Mouse (Mus musculus): ENCODE data around the gene Arhgap28. TPM values are rescaled to one million over a fixed set of nuclear protein-coding genes. Genes with fewer than 3 reads are reported as not detected.

Gene Arhgap28
- polyA plus RNA-seq, 1 experiment = 1.0 TPM

DNA sequence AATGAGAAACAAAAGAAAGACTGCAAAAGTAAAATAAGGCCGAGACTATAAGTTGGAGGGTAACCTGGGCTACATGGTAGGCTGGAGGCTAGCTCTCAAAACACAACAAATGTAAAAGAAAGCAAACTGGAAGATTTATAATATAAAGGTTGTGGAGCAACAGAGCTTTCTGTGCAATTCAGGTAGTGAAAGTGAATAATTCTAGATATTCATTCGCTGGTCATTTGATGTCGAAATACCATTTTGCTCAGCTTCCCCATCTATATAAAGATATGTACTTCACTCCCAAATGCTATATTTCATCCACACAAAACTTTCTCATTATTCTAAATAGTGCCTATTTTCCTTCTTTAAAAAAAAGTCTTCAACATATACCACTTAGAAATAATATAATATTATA lies 66.9 kb downstream of the Arhgap28 start:
- Histone ChIP-seq H3K4me3 (ENCODE audit: control insufficient read depth, low read depth, low read length) (no peak overlapping the region), H3K27ac (ENCODE audit: control insufficient read depth, insufficient read depth, low read depth, low read length) (no peak overlapping the region), H3K36me3 (ENCODE audit: control insufficient read depth, insufficient read depth, low read length) (no peaks in the 10 kb centered on the region), H3K4me1 (ENCODE audit: control insufficient read depth, insufficient read depth, low read length) (no peaks in the 10 kb centered on the region), H3K27me3 (ENCODE audit: control insufficient read depth, insufficient read depth, low read length) (no peaks in the 10 kb centered on the region)
- TF ChIP-seq POLR2A (IDR thresholded peaks at IDR 0.05; ENCODE audit: control insufficient read depth, low read depth, low read length) = no peak
- no peak for TF ChIP-seq CTCF (IDR thresholded peaks at IDR 0.05; ENCODE audit: control insufficient read depth, insufficient read depth, insufficient replicate concordance, low read depth, low read length)

DNA sequence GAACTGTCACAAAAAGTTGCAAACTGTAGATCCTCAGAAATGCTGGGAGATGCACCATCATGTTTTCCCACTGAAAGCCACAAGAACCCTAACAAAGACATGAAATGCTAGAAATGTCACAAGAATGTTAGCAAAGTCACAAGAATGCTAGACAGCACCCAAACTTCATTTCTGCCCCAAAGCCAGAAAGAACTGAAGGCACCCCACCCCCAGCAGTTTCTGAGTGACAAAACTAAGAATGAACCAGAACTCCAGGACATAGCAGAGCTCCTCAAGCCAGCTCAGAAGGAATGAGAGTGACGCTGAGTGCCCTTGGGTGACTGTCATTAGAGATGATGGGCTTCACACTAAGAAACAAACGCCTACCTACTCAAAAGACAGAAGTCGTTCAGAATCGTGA lies 68.4 kb downstream of the Arhgap28 start:
- Histone ChIP-seq H3K27me3 (ENCODE audit: control insufficient read depth, insufficient read depth, low read length) (no peaks in the 10 kb centered on the region), H3K36me3 (ENCODE audit: control insufficient read depth, insufficient read depth, low read length) (no peaks in the 10 kb centered on the region), H3K4me3 (ENCODE audit: control insufficient read depth, low read depth, low read length) (no peak overlapping the region), H3K4me1 (ENCODE audit: control insufficient read depth, insufficient read depth, low read length) (no peaks in the 10 kb centered on the region), H3K27ac (ENCODE audit: control insufficient read depth, insufficient read depth, low read depth, low read length) (no peak overlapping the region)
- TF ChIP-seq POLR2A (IDR thresholded peaks at IDR 0.05; ENCODE audit: control insufficient read depth, low read depth, low read length) (no peak), CTCF (IDR thresholded peaks at IDR 0.05; ENCODE audit: control insufficient read depth, insufficient read depth, insufficient replicate concordance, low read depth, low read length) (no peak)

DNA sequence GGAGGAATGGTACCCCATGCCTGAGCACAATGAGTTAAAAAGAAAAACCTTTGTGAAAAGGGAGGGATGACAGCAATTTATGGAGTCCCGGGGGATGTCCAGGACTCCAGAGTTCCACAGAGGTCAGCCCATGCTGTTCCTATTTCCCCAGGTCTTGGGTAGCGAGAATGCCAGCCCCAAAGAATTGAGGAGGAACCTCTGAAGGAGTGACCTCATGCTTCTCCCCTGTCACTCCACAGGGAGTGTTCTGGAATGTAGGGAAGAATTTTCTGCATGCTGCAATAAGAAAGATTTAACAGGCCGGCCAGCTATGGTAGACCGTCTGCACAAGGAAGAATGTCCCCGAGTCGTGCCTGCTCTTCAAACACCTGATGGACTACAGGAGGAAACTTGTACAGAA lies 72.5 kb downstream of the Arhgap28 start:
- Histone ChIP-seq H3K4me3 (ENCODE audit: control insufficient read depth, low read depth, low read length) (no peak overlapping the region), H3K36me3 (ENCODE audit: control insufficient read depth, insufficient read depth, low read length) (no peaks in the 10 kb centered on the region), H3K4me1 (ENCODE audit: control insufficient read depth, insufficient read depth, low read length) (no peaks in the 10 kb centered on the region), H3K27me3 (ENCODE audit: control insufficient read depth, insufficient read depth, low read length) (no peaks in the 10 kb centered on the region), H3K27ac (ENCODE audit: control insufficient read depth, insufficient read depth, low read depth, low read length) (no peak overlapping the region)
- TF ChIP-seq CTCF (IDR thresholded peaks at IDR 0.05; ENCODE audit: control insufficient read depth, insufficient read depth, insufficient replicate concordance, low read depth, low read length) (no peak), POLR2A (IDR thresholded peaks at IDR 0.05; ENCODE audit: control insufficient read depth, low read depth, low read length) (no peak)

- Histone ChIP-seq H3K4me3 (ENCODE audit: control insufficient read depth, low read depth, low read length) (no peak overlapping the region), H3K4me1 (ENCODE audit: control insufficient read depth, insufficient read depth, low read length) (no peaks in the 10 kb centered on the region), H3K36me3 (ENCODE audit: control insufficient read depth, insufficient read depth, low read length) (no peaks in the 10 kb centered on the region), H3K27me3 (ENCODE audit: control insufficient read depth, insufficient read depth, low read length) (no peaks in the 10 kb centered on the region), H3K27ac (ENCODE audit: control insufficient read depth, insufficient read depth, low read depth, low read length) (no peak overlapping the region)
- TF ChIP-seq CTCF (IDR thresholded peaks at IDR 0.05; ENCODE audit: control insufficient read depth, insufficient read depth, insufficient replicate concordance, low read depth, low read length) = no peak
- TF ChIP-seq POLR2A (IDR thresholded peaks at IDR 0.05; ENCODE audit: control insufficient read depth, low read depth, low read length) = no peak
These were observed 73.0 kb downstream of the Arhgap28 start for GRCm38 (mm10) chr17:67930957-67931356.

DNA sequence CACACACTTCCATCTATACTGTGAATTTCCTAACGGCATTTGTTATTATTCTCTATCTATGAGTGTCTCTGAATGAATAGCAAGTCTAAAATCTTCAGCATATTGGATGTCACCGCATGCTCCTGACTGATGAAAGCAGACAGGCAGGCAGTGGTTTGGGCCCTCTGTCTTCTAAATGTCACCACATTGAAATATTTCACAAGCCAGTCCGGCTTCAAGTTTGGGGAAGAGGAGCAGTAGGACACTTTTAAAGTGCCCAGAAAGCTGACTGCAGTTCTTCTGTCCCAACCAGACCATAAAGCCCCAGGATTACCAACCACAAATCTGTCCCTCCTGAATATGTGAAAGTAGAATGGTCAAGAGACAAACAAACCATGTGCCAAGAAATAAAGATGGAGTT lies 73.5 kb downstream of the Arhgap28 start:
- Histone ChIP-seq H3K4me3 (ENCODE audit: control insufficient read depth, low read depth, low read length) (no peak overlapping the region), H3K27me3 (ENCODE audit: control insufficient read depth, insufficient read depth, low read length) (no peaks in the 10 kb centered on the region), H3K4me1 (ENCODE audit: control insufficient read depth, insufficient read depth, low read length) (no peaks in the 10 kb centered on the region), H3K36me3 (ENCODE audit: control insufficient read depth, insufficient read depth, low read length) (no peaks in the 10 kb centered on the region), H3K27ac (ENCODE audit: control insufficient read depth, insufficient read depth, low read depth, low read length) (no peak overlapping the region)
- TF ChIP-seq POLR2A (IDR thresholded peaks at IDR 0.05; ENCODE audit: control insufficient read depth, low read depth, low read length) = no peak
- TF ChIP-seq CTCF (IDR thresholded peaks at IDR 0.05; ENCODE audit: control insufficient read depth, insufficient read depth, insufficient replicate concordance, low read depth, low read length) = no peak

- Histone ChIP-seq H3K4me1 (ENCODE audit: control insufficient read depth, insufficient read depth, low read length) (no peaks in the 10 kb centered on the region), H3K27me3 (ENCODE audit: control insufficient read depth, insufficient read depth, low read length) (no peaks in the 10 kb centered on the region), H3K27ac (ENCODE audit: control insufficient read depth, insufficient read depth, low read depth, low read length) (no peak overlapping the region), H3K36me3 (ENCODE audit: control insufficient read depth, insufficient read depth, low read length) (no peaks in the 10 kb centered on the region), H3K4me3 (ENCODE audit: control insufficient read depth, low read depth, low read length) (no peak overlapping the region)
- TF ChIP-seq POLR2A (IDR thresholded peaks at IDR 0.05; ENCODE audit: control insufficient read depth, low read depth, low read length) (no peak), CTCF (IDR thresholded peaks at IDR 0.05; ENCODE audit: control insufficient read depth, insufficient read depth, insufficient replicate concordance, low read depth, low read length) (no peak)
These were observed 75.6 kb downstream of the Arhgap28 start for GRCm38 (mm10) chr17:67928280-67928679.

- no peaks in the 10 kb centered on the region for H3K27me3 ChIP-seq (ENCODE audit: control insufficient read depth, insufficient read depth, low read length)
- no peaks in the 10 kb centered on the region for H3K4me1 ChIP-seq (ENCODE audit: control insufficient read depth, insufficient read depth, low read length)
- no peak overlapping the region for H3K4me3 ChIP-seq (ENCODE audit: control insufficient read depth, low read depth, low read length)
- H3K36me3 ChIP-seq (ENCODE audit: control insufficient read depth, insufficient read depth, low read length) = no peaks in the 10 kb centered on the region
- TF ChIP-seq CTCF (IDR thresholded peaks at IDR 0.05; ENCODE audit: control insufficient read depth, insufficient read depth, insufficient replicate concordance, low read depth, low read length) (no peak), POLR2A (IDR thresholded peaks at IDR 0.05; ENCODE audit: control insufficient read depth, low read depth, low read length) (no peak)
- H3K27ac ChIP-seq (ENCODE audit: control insufficient read depth, insufficient read depth, low read depth, low read length) = no peak overlapping the region
These were observed 76.1 kb downstream of the Arhgap28 start for GRCm38 (mm10) chr17:67927864-67928263.

DNA sequence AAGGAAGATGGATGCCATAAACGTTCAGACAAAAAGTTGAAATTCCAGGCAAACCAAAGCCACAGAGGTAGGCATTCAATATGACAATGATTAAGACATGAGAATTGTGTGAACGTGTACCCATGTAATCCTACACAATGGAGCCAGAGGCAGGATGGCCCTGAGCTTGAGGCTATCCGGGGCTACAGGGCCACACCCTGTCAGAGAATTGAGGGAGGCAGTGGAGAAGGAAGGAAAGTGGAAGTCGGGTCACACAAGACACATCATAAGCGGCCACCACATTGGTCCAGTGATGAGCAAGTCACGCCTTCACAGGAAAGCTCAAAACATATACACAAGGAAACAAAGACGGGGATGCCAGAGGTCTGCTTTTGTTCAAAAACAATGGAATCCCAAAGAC lies 84.0 kb downstream of the Arhgap28 start:
- no peak overlapping the region for H3K4me3 ChIP-seq (ENCODE audit: control insufficient read depth, low read depth, low read length)
- no peaks in the 10 kb centered on the region for H3K4me1 ChIP-seq (ENCODE audit: control insufficient read depth, insufficient read depth, low read length)
- no peaks in the 10 kb centered on the region for H3K36me3 ChIP-seq (ENCODE audit: control insufficient read depth, insufficient read depth, low read length)
- TF ChIP-seq CTCF (IDR thresholded peaks at IDR 0.05; ENCODE audit: control insufficient read depth, insufficient read depth, insufficient replicate concordance, low read depth, low read length) (no peak), POLR2A (IDR thresholded peaks at IDR 0.05; ENCODE audit: control insufficient read depth, low read depth, low read length) (no peak)
- no peak overlapping the region for H3K27ac ChIP-seq (ENCODE audit: control insufficient read depth, insufficient read depth, low read depth, low read length)
- H3K27me3 ChIP-seq (ENCODE audit: control insufficient read depth, insufficient read depth, low read length) = no peaks in the 10 kb centered on the region
